Comparison of ENCODE assay signal across 20 mouse cellular contexts in genomic region chr16:35472569-35473275, GRCm38 (mm10). TPM values are rescaled to one million over a fixed set of nuclear protein-coding genes. Genes with fewer than 3 reads are reported as not detected.
DNase-seq lines count a peak whose midpoint lies in the region; TF ChIP-seq lines count a peak whose summit lies in the region.
"Had no signal": no experiment of that assay in that cellular context is flagged by ENCODE, and none has a peak within 500 bp of the region (broad histone marks: within the 10 kb centered on the region; RNA-seq: fewer than 3 reads in every experiment).

No protein-coding gene starts in this region.

- H3K4me3 ChIP-seq in left cerebral cortex, adult 2 months = no peak overlapping the region
- H3K4me3 ChIP-seq: forebrain, embryonic 12.5 days; hindbrain, embryonic 10.5 days; liver, embryonic 13.5 days had no signal

- intact Hi-C loops in left cerebral cortex, adult 2 months (cut with DNase I) = no loop called here

- peak; percentile 25 for DNase-seq in adrenal gland, adult 2 months
- DNase-seq in adrenal gland, adult 18-20 months (ENCODE audit: low spot score in 2 of 2) = no peak
- peak; percentile 91 for DNase-seq in heart, adult 11 months
- no peak for DNase-seq in heart, postnatal 4 days
- no peak for DNase-seq in left cerebral cortex, adult 2 months (ENCODE audit: extremely low spot score in 1 of 2, low spot score in 2 of 2)
- DNase-seq in left cerebral cortex, adult 11 months (ENCODE audit: low spot score) = no peak
- peak; percentile 48 for DNase-seq in telencephalon, adult 2 months (ENCODE audit: low read depth, low spot score)
- DNase-seq in MN1 (ENCODE audit: low spot score) = no peak
- DNase-seq: cerebellum, adult 9-11 months; gastrocnemius, postnatal 14 days; kidney, adult 8-10 months; liver, embryonic 13.5 days; lung, embryonic 14.5 days; lung, postnatal 36 days; thymus, postnatal 14 days had no signal

- TF ChIP-seq CTCF in left cerebral cortex, adult 2 months (IDR thresholded peaks at IDR 0.05) = no peak

- H3K27ac ChIP-seq in left cerebral cortex, adult 2 months = peak overlapping the region; percentile 4; the same call in 1 of the 2 replicates
- H3K27ac ChIP-seq: forebrain, embryonic 12.5 days; hindbrain, embryonic 10.5 days; hindbrain, postnatal 0 days; liver, embryonic 13.5 days had no signal

RNA-seq across cellular contexts. Expression of gene Pdia5, which starts 18.0 kb away (rescaled TPM):
- 10 to 100 TPM; 15.6 to 20.8 TPM for total RNA-seq in adrenal gland, adult 2 months (2021)
- polyA plus RNA-seq in adrenal gland, adult 2 months (2012; rRNA removed) = 4.3 and 5.1 TPM in 2 replicates
- 10 to 100 TPM; 14.7 to 16.5 TPM for total RNA-seq in adrenal gland, adult 18-20 months (2021)
- 10 to 100 TPM; 12.4 to 13.2 TPM for total RNA-seq in heart, postnatal 4 days (2021)
- total RNA-seq in left cerebral cortex, adult 2 months (2021) = 1 to 10 TPM; 3.4 to 4.6 TPM
- total RNA-seq: neutrophil, adult 5-6 weeks had no signal
- polyA plus RNA-seq: activated CD4-positive, CD25-positive, alpha-beta regulatory T cell, adult 4 months had no signal

Comparison
In these comparisons a context has a peak if more than half of its experiments do, and no peak if none do; other contexts are left out.
1. DNase-seq: peak in adrenal gland, adult 2 months (single experiment), heart, adult 11 months (single experiment) and telencephalon, adult 2 months (single experiment); none in adrenal gland, adult 18-20 months (0 of 2), heart, postnatal 4 days (single experiment), left cerebral cortex, adult 2 months (0 of 2), left cerebral cortex, adult 11 months (single experiment) and MN1 (single experiment).